Mouse (Mus musculus) CH12.LX (cell line): ENCODE measurements around the gene Crybg2.

Source experiments
- CHD2 ChIP-seq: IDR thresholded peaks from 2 replicates; pipeline ENCODE4 v1.6.1; 2011; ENCODE audit warnings: low read length, improper control_type of control experiment
- CTCF ChIP-seq, 2 experiments: IDR thresholded peaks in 1 of 2; conservative IDR thresholded peaks in 1 of 2; 2 replicates each; pipeline ENCODE4 v1.5.1; 2011 to 2012; ENCODE audit warnings: low read depth in 2 of 2, low read length in 2 of 2, improper control_type of control experiment in 1 of 2, inconsistent platforms in 1 of 2, mild to moderate bottlenecking in 1 of 2, moderate library complexity in 1 of 2
- ELF1 ChIP-seq: IDR thresholded peaks from 2 replicates; pipeline ENCODE4 v1.6.1; 2014; ENCODE audit warnings: low read depth, mild to moderate bottlenecking, inconsistent platforms, low read length, improper control_type of control experiment
- EP300 ChIP-seq: IDR thresholded peaks from 2 replicates; pipeline ENCODE4 v1.6.1; 2011; ENCODE audit warnings: low read length, improper control_type of control experiment
- GABPA ChIP-seq: IDR thresholded peaks from 2 replicates; pipeline ENCODE4 v1.6.1; 2012; ENCODE audit warnings: low read depth, low read length, improper control_type of control experiment, inconsistent platforms; ENCODE audit not compliant: insufficient replicate concordance
- RCOR1 ChIP-seq: conservative IDR thresholded peaks from 2 replicates; pipeline ENCODE4 v1.6.1; 2012; ENCODE audit warnings: low read depth, mild to moderate bottlenecking, inconsistent platforms, low read length, improper control_type of control experiment
- USF2 ChIP-seq: conservative IDR thresholded peaks from 2 replicates; pipeline ENCODE4 v1.6.1; 2011; ENCODE audit warnings: low read depth, low read length, improper control_type of control experiment

- no peak for TF ChIP-seq GABPA
- TF ChIP-seq RCOR1: no peak
- no peak for TF ChIP-seq EP300
- TF ChIP-seq ELF1: no peak
- no peak for TF ChIP-seq USF2
- no peak for TF ChIP-seq CTCF (conservative IDR thresholded peaks at IDR 0.05 in 1 of 2, IDR thresholded peaks at IDR 0.05 in 1 of 2; ENCODE audit: low read depth in 2 of 2, low read length in 2 of 2)
- no peak for TF ChIP-seq CHD2
These were observed 61.7 kb downstream of the Crybg2 start for GRCm38 (mm10) chr4:134122281-134122680.
